8 mouse cellular contexts compared by ENCODE assay signal in the genomic region with DNA sequence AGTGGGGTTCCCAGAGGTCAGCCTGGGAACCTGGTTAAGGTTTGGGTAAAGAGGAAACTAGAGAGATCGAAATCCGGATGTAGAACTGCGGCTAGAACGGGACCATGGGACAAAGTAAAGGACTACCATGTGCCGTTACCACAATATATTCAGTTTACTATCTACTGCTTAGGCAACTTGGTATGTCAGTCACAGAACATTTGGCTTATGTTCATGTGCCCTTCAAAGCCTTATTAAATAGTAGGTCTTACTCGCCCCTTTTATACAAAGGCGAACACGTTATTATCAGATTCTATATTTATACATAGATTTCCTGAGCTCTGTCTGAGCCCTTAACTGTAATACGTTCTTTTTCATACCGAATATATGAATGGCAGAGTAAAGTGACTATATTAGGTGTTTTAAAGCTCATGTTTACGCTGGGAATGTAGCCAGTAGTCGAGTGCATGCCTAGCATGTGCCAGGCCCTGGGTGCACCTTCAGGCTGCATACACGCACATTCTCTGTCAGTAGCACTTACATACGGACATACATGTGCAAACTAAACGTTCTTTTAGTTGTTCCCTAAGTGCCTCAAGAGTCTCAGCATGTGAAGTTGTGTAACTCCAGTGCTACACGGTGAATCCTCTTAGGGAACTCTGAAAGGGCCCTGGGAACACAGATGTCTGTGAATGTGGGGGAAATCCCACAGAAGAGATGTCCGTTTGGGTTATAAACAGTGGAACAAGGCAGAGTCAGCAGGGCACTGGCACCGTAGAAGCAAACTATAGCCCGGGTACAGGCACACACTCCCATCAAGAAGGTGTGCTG. TPM values are rescaled to one million over a fixed set of nuclear protein-coding genes. Genes with fewer than 3 reads are reported as not detected.
DNase-seq lines count a peak whose midpoint lies in the region; ATAC-seq and TF ChIP-seq lines count a peak whose summit lies in the region.

No protein-coding gene starts in this region.

- TF ChIP-seq CTCF in left cerebral cortex, adult 2 months (IDR thresholded peaks at IDR 0.05): no peak

- 0 out of 2 replicates have a peak overlapping the region, but pooled peaks have one; percentile 2 for H3K27ac ChIP-seq in embryonic facial prominence, embryonic 12.5 days
- no peak overlapping the region for H3K27ac ChIP-seq in embryonic facial prominence, embryonic 10.5 days (replicated peaks)
- no peak overlapping the region for H3K27ac ChIP-seq in neural tube, embryonic 13.5 days (replicated peaks)
- H3K27ac ChIP-seq in liver, embryonic 12.5 days: no peak overlapping the region
- no peak overlapping the region for H3K27ac ChIP-seq in left cerebral cortex, adult 2 months

- H3K27me3 ChIP-seq in embryonic facial prominence, embryonic 12.5 days: no peaks in the 10 kb centered on the region
- no peaks in the 10 kb centered on the region for H3K27me3 ChIP-seq in embryonic facial prominence, embryonic 10.5 days (replicated peaks; ENCODE audit: low read depth, poor library complexity, severe bottlenecking)
- no peaks in the 10 kb centered on the region for H3K27me3 ChIP-seq in neural tube, embryonic 13.5 days
- H3K27me3 ChIP-seq in liver, embryonic 12.5 days (replicated peaks): peaks cover 17% of the 10 kb centered on the region

- DNase-seq in embryonic facial prominence, embryonic 10.5 days (ENCODE audit: low spot score): no peak
- DNase-seq in neural tube, embryonic 10.5 days (ENCODE audit: extremely low spot score, low spot score): no peak
- DNase-seq in cerebellum, adult 8-10 months: no peak
- DNase-seq in left cerebral cortex, adult 2 months (ENCODE audit: extremely low spot score in 1 of 2, low spot score in 2 of 2): no peak

- 80% methylated on average over 19 of the region's 19 CpGs for WGBS in embryonic facial prominence, embryonic 12.5 days
- 87% methylated on average over 19 of the region's 19 CpGs for WGBS in embryonic facial prominence, embryonic 10.5 days
- 85% methylated on average over 19 of the region's 19 CpGs for WGBS in neural tube, embryonic 13.5 days
- WGBS in liver, embryonic 12.5 days (ENCODE audit: insufficient replicate concordance): 79% methylated on average over 19 of the region's 19 CpGs

- peak overlapping the region; percentile 81 for H3K4me2 ChIP-seq in embryonic facial prominence, embryonic 12.5 days (replicated peaks)
- peak overlapping the region; percentile 78; the same call in 1 of the 2 replicates for H3K4me2 ChIP-seq in neural tube, embryonic 13.5 days
- peak overlapping the region; percentile 98 for H3K4me2 ChIP-seq in liver, embryonic 12.5 days

- intact Hi-C loops in left cerebral cortex, adult 2 months (cut with DNase I): loop anchor here (5.0 to 10.0 kb wide), 2 partner anchors 159 to 972 kb away; partner anchors contain the start of gene Gpbp1

- no peak overlapping the region for H3K9ac ChIP-seq in embryonic facial prominence, embryonic 12.5 days
- no peak overlapping the region for H3K9ac ChIP-seq in neural tube, embryonic 13.5 days
- no peak overlapping the region for H3K9ac ChIP-seq in liver, embryonic 12.5 days

- H3K9me3 ChIP-seq in embryonic facial prominence, embryonic 12.5 days: no peaks in the 10 kb centered on the region
- no peaks in the 10 kb centered on the region for H3K9me3 ChIP-seq in embryonic facial prominence, embryonic 10.5 days
- H3K9me3 ChIP-seq in neural tube, embryonic 13.5 days: no peaks in the 10 kb centered on the region
- H3K9me3 ChIP-seq in liver, embryonic 12.5 days (replicated peaks): no peaks in the 10 kb centered on the region

- no peak overlapping the region for H3K4me3 ChIP-seq in embryonic facial prominence, embryonic 12.5 days
- no peak overlapping the region for H3K4me3 ChIP-seq in embryonic facial prominence, embryonic 10.5 days
- H3K4me3 ChIP-seq in neural tube, embryonic 13.5 days: 0 out of 2 replicates have a peak overlapping the region, but pooled peaks have one; percentile 11
- no peak overlapping the region for H3K4me3 ChIP-seq in liver, embryonic 12.5 days
- H3K4me3 ChIP-seq in left cerebral cortex, adult 2 months: no peak overlapping the region

- peaks cover 27% of the 10 kb centered on the region for H3K4me1 ChIP-seq in embryonic facial prominence, embryonic 12.5 days
- H3K4me1 ChIP-seq in embryonic facial prominence, embryonic 10.5 days: peaks cover 40% of the 10 kb centered on the region
- peaks cover 29% of the 10 kb centered on the region for H3K4me1 ChIP-seq in neural tube, embryonic 13.5 days (replicated peaks)
- H3K4me1 ChIP-seq in liver, embryonic 12.5 days: peaks cover 31% of the 10 kb centered on the region

- H3K36me3 ChIP-seq in embryonic facial prominence, embryonic 12.5 days: no peaks in the 10 kb centered on the region
- H3K36me3 ChIP-seq in embryonic facial prominence, embryonic 10.5 days (replicated peaks): 0 out of 2 replicates have a peak, but pooled peaks cover 3% of the 10 kb centered on the region
- H3K36me3 ChIP-seq in neural tube, embryonic 13.5 days: no peaks in the 10 kb centered on the region
- no peaks in the 10 kb centered on the region for H3K36me3 ChIP-seq in liver, embryonic 12.5 days

- ATAC-seq in embryonic facial prominence, embryonic 12.5 days (ENCODE audit: insufficient number of reproducible peaks, insufficient read depth, low FRiP score, low TSS enrichment): no peak
- ATAC-seq in neural tube, embryonic 13.5 days (ENCODE audit: low read depth): no peak
- ATAC-seq in liver, embryonic 12.5 days: no peak
- ATAC-seq in cerebellum, adult (ENCODE audit: insufficient number of reproducible peaks, low FRiP score, low TSS enrichment): no peak

RNA-seq across cellular contexts. Expression of gene Il6st, which starts 2.5 kb away (rescaled TPM):
- polyA plus RNA-seq in embryonic facial prominence, embryonic 12.5 days (2016; fragmentation: Nextera tagmentation; extraction: Ambion mirVana): 43.7 and 45.9 TPM in 2 replicates
- 23.6 and 24.2 TPM in 2 replicates for polyA plus RNA-seq in embryonic facial prominence, embryonic 10.5 days (2016; fragmentation: Nextera tagmentation; extraction: Ambion mirVana)
- 26.5 and 29.4 TPM in 2 replicates for polyA plus RNA-seq in neural tube, embryonic 13.5 days (2015; fragmentation: Nextera tagmentation; extraction: Ambion mirVana)
- 10.1 and 11.1 TPM in 2 replicates for polyA plus RNA-seq in liver, embryonic 12.5 days (2016; fragmentation: Nextera tagmentation; extraction: Ambion mirVana)
- total RNA-seq in left cerebral cortex, adult 2 months (2021): 10 to 100 TPM; 73.3 to 80.1 TPM
